Mouse (Mus musculus) cerebellum, adult 8-10 months (tissue): ENCODE results near the gene Igf2bp2.

ENCODE experiments used
- DNase-seq: peaks from one replicate; pipeline ENCODE4 v3.0.0; 2022

The Igf2bp2 gene

DNA sequence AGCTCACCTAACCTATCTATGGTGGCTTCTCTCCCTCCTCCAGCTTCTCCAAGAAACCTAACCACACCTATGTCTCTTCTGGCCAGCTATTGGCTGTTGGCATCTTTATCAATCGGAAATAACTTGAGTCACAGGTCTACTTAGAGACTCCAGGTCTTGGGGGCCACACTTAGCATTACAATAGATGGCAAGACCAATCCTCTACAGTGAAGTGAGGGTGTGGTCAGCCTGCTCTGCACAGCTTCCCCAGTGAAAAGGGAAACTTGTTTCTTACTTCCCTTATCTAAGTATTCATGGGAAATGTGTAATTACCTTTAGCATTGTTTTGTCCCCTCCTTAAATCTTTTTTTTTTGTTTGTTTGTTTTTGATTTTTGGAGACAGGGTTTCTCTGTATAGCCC, 147.5 kb downstream of the Igf2bp2 start:
- no peak for DNase-seq

DNA sequence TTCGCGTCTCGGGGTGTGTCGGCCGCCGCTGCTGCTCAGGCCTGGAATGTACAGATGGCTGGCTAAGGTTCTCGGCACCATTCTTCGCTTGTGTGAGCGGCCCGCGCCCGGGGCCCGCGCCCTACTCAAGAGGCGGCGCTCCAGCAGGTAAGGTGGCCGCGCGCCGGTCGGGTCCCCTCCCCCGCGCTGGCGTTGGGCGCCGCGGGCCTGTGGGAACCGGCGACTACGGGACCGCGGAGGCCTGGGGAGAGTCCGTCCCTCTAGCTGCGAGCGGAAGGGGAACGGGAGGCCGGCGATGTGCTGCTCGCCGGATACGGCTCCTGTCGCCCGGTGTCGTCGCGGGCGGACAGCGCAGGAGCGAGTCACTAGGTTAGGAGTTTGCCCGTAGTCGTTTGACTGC, 153.5 kb downstream of the Igf2bp2 start:
- DNase-seq: no peak

DNA sequence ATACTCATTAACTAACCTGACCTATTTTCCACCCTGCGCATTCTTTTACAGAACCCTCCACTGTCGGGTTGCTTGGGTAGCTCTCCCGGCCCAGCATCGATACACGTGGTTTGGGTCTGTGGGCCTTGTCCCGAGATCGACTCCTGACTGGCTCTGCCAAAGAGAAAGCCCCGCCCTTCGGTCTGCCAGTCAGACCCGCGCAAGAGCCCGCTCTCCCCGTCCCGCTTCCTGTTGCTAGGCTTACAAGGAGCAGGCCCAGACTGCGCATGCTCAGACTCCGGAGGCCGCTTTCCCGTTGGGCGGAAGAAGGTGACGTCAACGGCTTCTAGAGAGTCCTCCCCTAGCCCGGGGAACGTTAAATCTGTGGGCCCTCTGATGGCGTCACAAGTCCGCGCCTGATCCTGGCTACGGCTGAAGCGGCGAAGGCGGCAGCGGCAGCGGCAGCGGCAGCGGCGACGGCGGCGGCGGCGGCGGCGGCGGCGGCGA, 154.0 kb downstream of the Igf2bp2 start, which contains the start of gene Senp2:
Senp2 (plus strand) TSS at position 386 of the 486 bp plus-strand sequence.
- peak; percentile 100 for DNase-seq
